Mouse (Mus musculus) spleen, adult 2 months (tissue): ENCODE measurements at regions not wholly inside any gene's neighbourhood (a gene's known extent, or its start where the extent isn't known, plus 50 kb on each side); places are given as distances from the start of the nearest gene placed in this dataset.

Experiments used
- DNase-seq, 2 experiments: peaks; one replicate each; pipeline versions ENCODE4 v3.0.0 to v3.0.0-alpha.2; 2012 to 2021; ENCODE audit warnings: low spot score in 2 of 2, low read depth in 1 of 2
- H3K27ac ChIP-seq: fragments of 200-500 bp; 2 replicates; pipeline ENCODE4 v1.5.1; 2012; ENCODE audit warnings: low read length, inconsistent platforms; ENCODE audit not compliant: insufficient read depth
- H3K27me3 ChIP-seq: fragments of 200-500 bp; 2 replicates; pipeline ENCODE4 v1.6.1; 2012; ENCODE audit warnings: mild to moderate bottlenecking, moderate library complexity, low read length, inconsistent platforms; ENCODE audit not compliant: control insufficient read depth, insufficient read depth
- H3K36me3 ChIP-seq: fragments of 200-500 bp; 2 replicates; pipeline ENCODE4 v1.6.1; 2012; ENCODE audit warnings: mild to moderate bottlenecking, low read length, inconsistent platforms; ENCODE audit not compliant: control insufficient read depth, insufficient read depth
- H3K4me1 ChIP-seq: fragments of 200-500 bp; 2 replicates; pipeline ENCODE4 v1.6.1; 2011; ENCODE audit warnings: inconsistent platforms; ENCODE audit not compliant: control insufficient read depth, insufficient read depth, insufficient read length
- H3K4me3 ChIP-seq: fragments of 200-500 bp; 2 replicates; pipeline ENCODE4 v1.5.1; 2011; ENCODE audit warnings: mild to moderate bottlenecking, inconsistent platforms; ENCODE audit not compliant: insufficient read depth, insufficient read length; ENCODE audit errors: extremely low read depth
- CTCF ChIP-seq: fragments of 200-500 bp; IDR thresholded peaks from 2 replicates; pipeline ENCODE4 v1.5.1; 2011; ENCODE audit warnings: mild to moderate bottlenecking, inconsistent platforms; ENCODE audit not compliant: insufficient read depth, insufficient read length, insufficient replicate concordance; ENCODE audit errors: extremely low read depth
- POLR2A ChIP-seq: fragments of 200-500 bp; IDR thresholded peaks from 2 replicates; pipeline ENCODE4 v1.6.1; 2011; ENCODE audit warnings: low read depth, low read length, inconsistent platforms
- WGBS: fragments of 180-500 bp; shearing (Covaris S2); methylation state at CpG from one replicate; pipeline ENCODE4 v1.1.7; 2018; 5-methylcytosine and 5-hydroxymethylcytosine counted together

DNA sequence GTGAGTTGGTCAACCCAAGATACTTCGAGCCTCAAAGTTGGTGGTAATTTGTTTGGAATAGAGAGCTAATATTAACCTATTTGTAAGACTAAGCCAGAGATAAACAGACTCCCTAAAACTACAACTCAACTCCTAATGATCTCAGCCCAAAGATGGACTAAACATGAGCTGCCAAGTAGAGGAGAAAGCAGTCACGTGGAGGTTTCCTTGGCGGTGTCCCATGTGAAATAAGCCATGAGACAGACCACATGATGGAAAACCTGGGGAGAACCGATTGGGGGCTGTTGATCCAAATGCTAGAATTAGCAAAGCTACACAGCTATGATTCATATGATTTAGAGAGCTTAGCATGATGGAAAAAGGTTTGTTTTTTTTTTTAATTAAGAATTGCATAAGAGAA lies 198.6 kb downstream of the Cog6 start:
- TF ChIP-seq POLR2A: no peak
- no peak for TF ChIP-seq CTCF
- Histone ChIP-seq H3K4me3 (no peak overlapping the region), H3K36me3 (no peaks in the 10 kb centered on the region), H3K4me1 (peaks cover 2% of the 10 kb centered on the region; the same call in 1 of the 2 replicates), H3K27ac (no peak overlapping the region), H3K27me3 (no peaks in the 10 kb centered on the region)
- DNase-seq: no peak
- 91% methylated on average over 4 of the region's 4 CpGs for WGBS

DNA sequence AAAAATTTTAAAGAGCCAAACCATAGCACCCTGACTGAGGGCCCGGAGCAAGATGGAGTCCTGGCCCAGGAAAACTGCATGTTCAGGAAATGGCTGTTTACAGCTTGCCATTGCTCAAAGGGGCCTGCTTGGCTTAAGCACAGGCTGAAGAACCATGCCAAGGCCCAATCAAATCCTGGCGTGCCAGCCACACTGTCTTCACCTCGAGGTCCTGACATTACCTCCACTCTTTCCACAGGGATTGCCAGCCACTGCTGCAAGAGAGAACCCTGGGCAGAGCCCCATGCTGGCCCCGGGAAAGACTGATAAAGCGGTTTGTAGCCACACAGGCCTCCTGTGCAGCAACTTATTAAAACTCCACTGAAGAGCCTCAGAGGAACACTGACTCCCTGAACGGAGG lies 199.6 kb downstream of the Cog6 start:
- 87% methylated on average over 6 of the region's 6 CpGs for WGBS
- DNase-seq: no peak
- Histone ChIP-seq H3K27me3 (no peaks in the 10 kb centered on the region), H3K27ac (no peak overlapping the region), H3K4me3 (no peak overlapping the region), H3K36me3 (no peaks in the 10 kb centered on the region), H3K4me1 (peaks cover 2% of the 10 kb centered on the region; the same call in 1 of the 2 replicates)
- TF ChIP-seq CTCF (no peak), POLR2A (no peak)

DNA sequence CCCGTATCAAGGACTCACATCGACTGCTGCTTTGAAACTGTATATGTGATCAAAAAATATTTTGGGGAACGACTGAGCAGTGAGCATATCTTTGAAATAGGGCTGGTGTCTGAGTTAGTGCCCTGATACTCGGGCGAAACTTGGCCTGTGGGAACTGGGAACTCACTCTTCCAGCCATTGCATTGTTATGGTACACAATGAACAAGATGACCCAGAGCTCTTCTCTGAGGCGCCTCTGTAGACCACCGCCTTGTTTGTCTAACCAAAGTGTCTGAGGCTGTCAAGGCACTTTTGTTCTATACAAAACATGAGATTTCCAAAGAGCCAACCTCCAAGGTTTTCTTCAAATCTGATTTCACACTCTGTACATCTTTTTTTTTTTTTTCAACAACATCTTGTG lies 201.5 kb downstream of the Cog6 start:
- no peak overlapping the region for H3K4me3 ChIP-seq
- no peak overlapping the region for H3K27ac ChIP-seq
- no peaks in the 10 kb centered on the region for H3K27me3 ChIP-seq
- no peak for DNase-seq
- H3K36me3 ChIP-seq: no peaks in the 10 kb centered on the region
- WGBS: 91% methylated on average over 7 of the region's 7 CpGs
- TF ChIP-seq CTCF (no peak), POLR2A (no peak)
- H3K4me1 ChIP-seq: peaks cover 2% of the 10 kb centered on the region; the same call in 1 of the 2 replicates

DNA sequence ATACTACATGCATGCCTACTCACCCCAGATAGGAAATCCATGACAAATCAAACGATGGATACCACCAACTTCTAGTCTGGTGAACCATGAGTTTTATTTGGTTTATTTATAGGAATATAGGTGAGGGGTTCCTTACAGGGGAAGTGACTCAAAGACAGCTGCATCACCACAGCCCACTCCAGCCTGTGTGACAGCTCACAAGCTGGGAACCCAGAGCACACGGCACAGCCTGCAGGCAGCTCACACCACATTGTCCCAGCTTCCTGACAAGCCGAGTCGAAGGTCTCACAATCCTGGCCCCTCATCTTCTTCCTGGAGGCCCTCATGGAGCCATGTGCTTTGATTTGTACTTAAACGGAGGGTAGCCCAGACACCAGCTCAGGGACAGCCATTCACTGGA lies 214.7 kb downstream of the Cog6 start:
- 69% methylated on average over 5 of the region's 5 CpGs for WGBS
- TF ChIP-seq POLR2A (no peak), CTCF (no peak)
- H3K27ac ChIP-seq: no peak overlapping the region
- no peaks in the 10 kb centered on the region for H3K36me3 ChIP-seq
- no peaks in the 10 kb centered on the region for H3K27me3 ChIP-seq
- H3K4me3 ChIP-seq: no peak overlapping the region
- no peak for DNase-seq
- peaks cover 4% of the 10 kb centered on the region; the same call in 1 of the 2 replicates for H3K4me1 ChIP-seq

DNA sequence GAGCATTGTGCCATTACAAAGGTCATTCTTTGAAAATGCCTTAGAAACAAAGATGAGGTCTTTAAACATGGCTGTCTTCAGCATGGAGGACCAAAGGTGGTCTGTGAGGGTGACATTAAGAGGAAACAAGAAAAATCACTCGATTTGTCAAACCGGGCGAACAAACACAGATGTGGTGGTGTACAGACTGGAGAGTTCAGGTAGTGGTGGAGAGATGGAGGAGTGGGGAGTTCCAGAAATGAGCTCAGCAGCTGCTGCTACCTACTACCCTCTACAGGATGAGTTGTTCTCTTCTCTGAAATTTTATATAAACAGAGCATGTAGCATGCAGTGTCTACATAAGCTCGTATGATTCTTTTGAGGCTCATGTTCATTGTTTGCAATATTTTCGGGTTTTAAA lies 215.6 kb downstream of the Cog6 start:
- no peak for DNase-seq
- Histone ChIP-seq H3K27me3 (no peaks in the 10 kb centered on the region), H3K4me1 (peaks cover 4% of the 10 kb centered on the region; the same call in 1 of the 2 replicates), H3K36me3 (no peaks in the 10 kb centered on the region), H3K4me3 (no peak overlapping the region), H3K27ac (no peak overlapping the region)
- TF ChIP-seq CTCF (no peak), POLR2A (no peak)
- WGBS: 85% methylated on average over 5 of the region's 5 CpGs

DNA sequence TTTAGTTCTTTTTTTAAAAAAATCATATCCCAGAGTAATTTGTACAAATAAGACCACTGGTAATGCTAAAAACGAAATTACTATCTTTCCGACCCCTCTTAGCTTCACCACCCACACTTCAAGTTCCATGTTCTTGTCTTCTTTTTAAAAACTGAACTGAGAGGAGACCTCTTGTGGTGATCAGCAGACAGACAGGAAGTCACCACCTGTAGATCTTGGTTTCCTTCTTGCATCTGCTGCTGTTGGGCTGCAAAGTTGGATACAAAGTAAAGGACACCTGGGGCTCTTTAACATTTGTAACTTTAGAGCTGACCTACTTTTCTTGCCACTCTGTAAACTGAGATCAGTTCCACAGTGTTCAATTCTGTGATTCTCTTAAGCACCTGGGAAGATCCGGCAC lies 216.4 kb downstream of the Cog6 start:
- Histone ChIP-seq H3K27me3 (no peaks in the 10 kb centered on the region), H3K27ac (no peak overlapping the region), H3K36me3 (no peaks in the 10 kb centered on the region), H3K4me3 (no peak overlapping the region), H3K4me1 (peaks cover 4% of the 10 kb centered on the region; the same call in 1 of the 2 replicates)
- DNase-seq: peak; percentile 35 to 41
- 59% methylated on average over 3 of the region's 3 CpGs for WGBS
- TF ChIP-seq POLR2A (no peak), CTCF (peak; percentile 26; the same call in 1 of the 2 replicates)

DNA sequence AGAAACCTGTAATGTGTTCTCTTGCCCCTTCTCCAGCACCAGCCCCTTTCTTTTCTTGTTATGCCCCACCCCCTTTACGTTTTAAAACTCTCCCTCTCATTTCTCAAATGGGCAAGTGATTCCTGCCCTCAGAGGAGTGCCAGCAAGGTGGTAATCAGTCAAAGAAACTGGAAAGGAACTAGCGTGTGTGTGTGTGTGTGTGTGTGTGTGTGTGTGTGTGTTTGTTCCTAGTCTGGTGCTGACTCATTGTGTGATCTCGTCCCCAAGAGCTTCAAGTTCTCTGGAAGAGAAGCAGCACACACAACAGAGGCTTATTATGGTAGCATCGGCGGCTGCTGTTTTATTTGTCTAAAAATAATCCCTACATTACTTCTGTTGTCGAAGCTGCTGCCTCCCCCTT lies 219.2 kb downstream of the Cog6 start:
- Histone ChIP-seq H3K27ac (no peak overlapping the region), H3K4me1 (peaks cover 4% of the 10 kb centered on the region; the same call in 1 of the 2 replicates), H3K27me3 (no peaks in the 10 kb centered on the region), H3K4me3 (no peak overlapping the region), H3K36me3 (no peaks in the 10 kb centered on the region)
- DNase-seq: no peak
- 9% methylated on average over 6 of the region's 6 CpGs for WGBS
- no peak for TF ChIP-seq POLR2A
- TF ChIP-seq CTCF: no peak
